Mouse (Mus musculus): Measurements from ENCODE around the gene Gpc6. TPM values are rescaled to one million over a fixed set of nuclear protein-coding genes. Genes with fewer than 3 reads are reported as not detected.

Gene Gpc6
- polyA plus RNA-seq, 1 experiment from 2014 or later: 18.8 TPM

DNA sequence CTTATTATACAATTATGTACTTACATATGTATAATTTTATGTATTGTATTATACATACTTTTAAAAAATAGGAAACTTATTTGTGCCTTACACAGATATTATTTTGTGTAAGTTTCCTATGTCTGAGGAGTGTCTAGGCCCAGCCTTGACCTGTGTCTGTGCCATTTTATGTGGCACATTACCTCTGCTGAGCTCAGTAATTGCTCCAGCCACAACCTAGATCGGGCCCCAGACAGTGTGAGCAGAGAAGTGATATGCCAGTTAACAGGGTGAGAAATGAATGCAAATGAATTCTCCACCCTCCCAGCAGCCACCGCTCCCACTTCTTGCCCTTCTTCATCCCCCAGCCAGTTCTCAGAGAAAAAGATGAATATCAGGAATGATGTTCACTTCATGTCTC is 848.3 kb downstream of the Gpc6 start:
- H3K4me1 ChIP-seq (replicated peaks; ENCODE audit: control insufficient read depth, insufficient read depth, low read length): no peaks in the 10 kb centered on the region
- 80% methylated on average over 2 of the region's 2 CpGs for WGBS
- no peaks in the 10 kb centered on the region for H3K27me3 ChIP-seq (replicated peaks; ENCODE audit: control insufficient read depth, insufficient read depth, low read length)
- DNase-seq (ENCODE audit: low spot score) (peak; percentile 3), ATAC-seq (replicated peaks; ENCODE audit: low FRiP score) (no peak)
- no peak overlapping the region for H3K9ac ChIP-seq (ENCODE audit: low read depth, low read length)
- H3K4me3 ChIP-seq (ENCODE audit: low read depth, low read length): no peak overlapping the region
- H3K36me3 ChIP-seq (ENCODE audit: control insufficient read depth, insufficient read depth, low read length): no peaks in the 10 kb centered on the region
- H3K27ac ChIP-seq (ENCODE audit: low read depth, low read length): no peak overlapping the region
- H3K9me3 ChIP-seq (ENCODE audit: control insufficient read depth, low read length): no peaks in the 10 kb centered on the region
- no peak overlapping the region for H3K4me2 ChIP-seq

DNA sequence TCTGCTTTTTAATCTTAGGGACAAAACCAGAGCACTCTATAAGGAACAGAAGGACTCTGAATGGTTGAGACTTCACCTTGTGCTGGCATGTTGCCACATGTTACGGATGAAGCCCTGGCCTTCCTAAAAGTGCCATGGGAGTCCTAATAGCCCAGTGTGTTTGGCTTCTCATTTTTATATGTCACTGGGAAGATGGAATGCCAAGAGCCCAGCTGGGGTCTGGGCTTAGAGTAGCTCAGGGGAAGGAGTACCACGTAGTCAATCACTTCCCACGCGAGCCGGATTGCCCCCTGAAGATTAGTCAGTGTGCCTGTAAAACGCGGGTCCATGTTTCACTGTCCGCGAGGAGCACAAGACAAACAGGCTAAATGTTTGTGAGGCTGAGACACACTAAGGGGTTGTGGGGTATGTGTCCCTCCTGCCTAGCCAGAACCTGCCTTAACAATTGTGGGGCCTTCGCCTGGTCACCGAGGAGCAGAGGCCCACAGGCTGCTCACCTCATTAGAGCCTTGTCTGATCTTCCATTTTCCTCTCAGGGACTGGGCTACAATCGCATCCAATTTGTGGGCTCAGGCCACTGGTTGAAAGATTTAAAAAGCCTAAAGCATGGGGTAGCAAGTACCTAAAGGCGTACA is 852.9 kb downstream of the Gpc6 start:
- WGBS: 85% methylated on average over 13 of the region's 13 CpGs
- no peaks in the 10 kb centered on the region for H3K4me1 ChIP-seq (replicated peaks; ENCODE audit: control insufficient read depth, insufficient read depth, low read length)
- H3K9ac ChIP-seq (ENCODE audit: low read depth, low read length): no peak overlapping the region
- no peaks in the 10 kb centered on the region for H3K36me3 ChIP-seq (ENCODE audit: control insufficient read depth, insufficient read depth, low read length)
- H3K27ac ChIP-seq (ENCODE audit: low read depth, low read length): no peak overlapping the region
- H3K4me2 ChIP-seq: no peak overlapping the region
- no peaks in the 10 kb centered on the region for H3K27me3 ChIP-seq (replicated peaks; ENCODE audit: control insufficient read depth, insufficient read depth, low read length)
- ATAC-seq (replicated peaks; ENCODE audit: low FRiP score) (no peak), DNase-seq (ENCODE audit: low spot score) (peak; percentile 26)
- H3K9me3 ChIP-seq (ENCODE audit: control insufficient read depth, low read length): no peaks in the 10 kb centered on the region
- no peak overlapping the region for H3K4me3 ChIP-seq (ENCODE audit: low read depth, low read length)

DNA sequence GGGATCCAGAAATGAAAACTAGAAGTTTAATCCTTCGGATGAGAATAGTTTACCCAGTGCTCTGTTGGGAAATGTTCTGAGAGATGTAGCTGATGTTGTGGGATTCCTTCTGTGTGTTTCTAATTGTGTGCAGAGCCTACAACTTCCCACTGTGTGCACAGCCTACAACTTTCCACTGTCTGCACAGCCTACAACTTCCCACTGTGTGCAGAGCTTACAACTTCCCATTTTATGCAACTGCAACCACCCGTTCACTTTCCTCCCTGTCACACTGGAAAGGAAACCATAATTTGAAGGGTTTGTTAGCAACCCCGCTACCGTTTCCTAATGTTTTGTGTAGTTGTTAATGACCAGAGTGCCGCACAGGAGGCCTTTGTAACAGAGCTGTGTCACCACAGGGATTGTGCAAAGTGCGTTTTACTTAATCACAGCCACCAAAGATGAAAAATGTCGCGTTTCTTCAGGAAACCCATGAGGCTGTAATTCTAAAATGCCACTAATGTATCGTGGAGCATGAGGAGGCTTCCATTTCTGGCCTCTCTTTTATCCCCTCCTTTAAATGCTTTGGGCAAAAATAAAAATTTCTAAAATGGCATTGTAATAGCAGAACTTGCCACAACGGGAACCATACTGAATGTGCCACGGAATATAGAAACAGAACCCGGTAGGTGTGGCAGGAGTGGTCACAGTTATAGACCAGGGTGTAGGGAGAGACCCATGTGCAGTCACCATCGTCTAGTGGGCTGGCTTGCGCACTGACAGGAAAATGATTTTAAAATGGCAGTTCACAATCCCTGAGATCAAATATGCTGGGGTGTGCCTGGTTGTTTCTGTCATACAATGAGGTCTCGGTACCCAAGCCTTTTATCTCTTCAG is 853.7 kb downstream of the Gpc6 start:
- Histone ChIP-seq H3K36me3 (ENCODE audit: control insufficient read depth, insufficient read depth, low read length) (no peaks in the 10 kb centered on the region), H3K9me3 (ENCODE audit: control insufficient read depth, low read length) (no peaks in the 10 kb centered on the region), H3K4me3 (ENCODE audit: low read depth, low read length) (no peak overlapping the region), H3K4me1 (replicated peaks; ENCODE audit: control insufficient read depth, insufficient read depth, low read length) (no peaks in the 10 kb centered on the region), H3K4me2 (no peak overlapping the region), H3K9ac (ENCODE audit: low read depth, low read length) (no peak overlapping the region), H3K27me3 (replicated peaks; ENCODE audit: control insufficient read depth, insufficient read depth, low read length) (no peaks in the 10 kb centered on the region), H3K27ac (ENCODE audit: low read depth, low read length) (no peak overlapping the region)
- no peak for ATAC-seq (replicated peaks; ENCODE audit: low FRiP score)
- WGBS: 66% methylated on average over 15 of the region's 15 CpGs
- peak; percentile 18 for DNase-seq (ENCODE audit: low spot score)

DNA sequence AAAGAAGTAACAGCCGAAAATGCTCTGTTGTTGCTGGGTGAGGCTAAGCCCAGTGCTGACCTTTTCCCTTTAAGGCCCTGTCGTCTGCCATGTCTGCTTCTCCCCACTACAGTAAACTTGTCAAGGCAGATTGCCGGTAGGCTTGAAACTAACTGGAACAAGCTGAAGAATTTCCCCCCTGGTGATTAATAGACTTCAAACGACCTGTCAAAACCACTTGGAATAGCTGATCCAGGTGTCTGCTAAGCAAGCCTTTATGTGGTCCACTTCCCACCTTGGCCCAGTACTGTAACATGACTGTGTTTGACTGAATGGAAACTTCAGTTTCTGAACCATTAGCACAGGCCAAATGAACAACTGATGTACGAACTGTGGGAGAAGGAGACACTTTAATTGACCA is 856.6 kb downstream of the Gpc6 start:
- Histone ChIP-seq H3K9me3 (ENCODE audit: control insufficient read depth, low read length) (no peaks in the 10 kb centered on the region), H3K27me3 (replicated peaks; ENCODE audit: control insufficient read depth, insufficient read depth, low read length) (no peaks in the 10 kb centered on the region), H3K4me2 (no peak overlapping the region), H3K4me3 (ENCODE audit: low read depth, low read length) (no peak overlapping the region), H3K4me1 (replicated peaks; ENCODE audit: control insufficient read depth, insufficient read depth, low read length) (no peaks in the 10 kb centered on the region), H3K36me3 (ENCODE audit: control insufficient read depth, insufficient read depth, low read length) (no peaks in the 10 kb centered on the region), H3K27ac (ENCODE audit: low read depth, low read length) (no peak overlapping the region), H3K9ac (ENCODE audit: low read depth, low read length) (no peak overlapping the region)
- WGBS: 60% methylated on average over 5 of the region's 5 CpGs
- ATAC-seq (replicated peaks; ENCODE audit: low FRiP score) (no peak), DNase-seq (ENCODE audit: low spot score) (no peak)

DNA sequence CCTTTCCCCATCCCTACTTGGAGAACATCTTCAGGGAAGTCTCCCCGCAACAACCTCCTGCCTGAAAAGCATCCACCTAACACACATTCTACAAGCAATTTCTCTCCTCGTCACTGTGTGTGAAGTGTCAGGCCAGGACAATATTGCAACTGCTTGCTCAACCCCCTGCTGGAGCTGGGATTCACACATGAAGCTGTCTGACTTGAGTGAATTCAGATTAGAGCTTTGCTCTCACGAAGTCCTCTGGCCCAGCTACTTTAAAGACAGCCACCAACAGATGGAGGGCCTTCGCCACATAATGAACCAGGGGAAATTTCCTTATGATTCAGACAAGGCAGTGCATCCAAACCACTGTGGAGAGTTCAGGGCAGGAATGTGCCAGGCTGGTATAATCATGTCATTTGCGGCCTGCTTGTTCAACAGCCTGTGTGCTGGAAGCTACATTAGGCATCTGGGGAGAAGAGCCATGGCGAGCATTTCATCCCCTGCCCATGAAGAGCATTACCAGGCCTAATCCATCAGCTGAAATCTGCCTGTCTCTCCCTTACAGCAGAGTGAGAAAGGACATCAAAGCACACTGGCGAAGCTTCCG is 858.7 kb downstream of the Gpc6 start:
- ATAC-seq (replicated peaks; ENCODE audit: low FRiP score) (no peak), DNase-seq (ENCODE audit: low spot score) (no peak)
- Histone ChIP-seq H3K9ac (ENCODE audit: low read depth, low read length) (no peak overlapping the region), H3K9me3 (ENCODE audit: control insufficient read depth, low read length) (no peaks in the 10 kb centered on the region), H3K4me3 (ENCODE audit: low read depth, low read length) (no peak overlapping the region), H3K4me1 (replicated peaks; ENCODE audit: control insufficient read depth, insufficient read depth, low read length) (no peaks in the 10 kb centered on the region), H3K27ac (ENCODE audit: low read depth, low read length) (no peak overlapping the region), H3K27me3 (replicated peaks; ENCODE audit: control insufficient read depth, insufficient read depth, low read length) (no peaks in the 10 kb centered on the region), H3K4me2 (no peak overlapping the region), H3K36me3 (ENCODE audit: control insufficient read depth, insufficient read depth, low read length) (no peaks in the 10 kb centered on the region)
- 77% methylated on average over 8 of the region's 8 CpGs for WGBS

DNA sequence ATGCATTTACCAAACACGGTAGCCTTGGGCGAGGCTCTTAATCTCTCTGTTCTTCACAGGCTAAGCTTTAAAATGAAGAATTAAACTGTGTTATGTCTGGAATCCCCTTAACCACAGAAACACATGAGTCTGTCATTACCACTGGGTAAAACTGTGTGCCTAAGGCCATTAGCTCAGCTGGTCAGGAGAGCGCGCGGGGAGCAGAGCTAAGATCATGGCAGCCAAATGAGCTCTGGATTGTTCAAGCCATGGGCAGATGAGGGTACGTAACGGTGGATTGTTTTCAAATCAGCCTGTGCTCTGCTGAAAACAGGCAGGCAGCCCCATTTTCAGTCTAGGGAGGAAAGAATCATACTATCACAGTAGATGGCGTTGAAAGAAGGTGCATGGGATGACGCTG is 859.8 kb downstream of the Gpc6 start:
- Histone ChIP-seq H3K27ac (ENCODE audit: low read depth, low read length) (no peak overlapping the region), H3K4me1 (replicated peaks; ENCODE audit: control insufficient read depth, insufficient read depth, low read length) (no peaks in the 10 kb centered on the region), H3K9me3 (ENCODE audit: control insufficient read depth, low read length) (no peaks in the 10 kb centered on the region), H3K27me3 (replicated peaks; ENCODE audit: control insufficient read depth, insufficient read depth, low read length) (no peaks in the 10 kb centered on the region), H3K4me2 (no peak overlapping the region), H3K36me3 (ENCODE audit: control insufficient read depth, insufficient read depth, low read length) (no peaks in the 10 kb centered on the region), H3K4me3 (ENCODE audit: low read depth, low read length) (no peak overlapping the region), H3K9ac (ENCODE audit: low read depth, low read length) (no peak overlapping the region)
- ATAC-seq (replicated peaks; ENCODE audit: low FRiP score): no peak
- WGBS: 91% methylated on average over 9 of the region's 9 CpGs
- no peak for DNase-seq (ENCODE audit: low spot score)

DNA sequence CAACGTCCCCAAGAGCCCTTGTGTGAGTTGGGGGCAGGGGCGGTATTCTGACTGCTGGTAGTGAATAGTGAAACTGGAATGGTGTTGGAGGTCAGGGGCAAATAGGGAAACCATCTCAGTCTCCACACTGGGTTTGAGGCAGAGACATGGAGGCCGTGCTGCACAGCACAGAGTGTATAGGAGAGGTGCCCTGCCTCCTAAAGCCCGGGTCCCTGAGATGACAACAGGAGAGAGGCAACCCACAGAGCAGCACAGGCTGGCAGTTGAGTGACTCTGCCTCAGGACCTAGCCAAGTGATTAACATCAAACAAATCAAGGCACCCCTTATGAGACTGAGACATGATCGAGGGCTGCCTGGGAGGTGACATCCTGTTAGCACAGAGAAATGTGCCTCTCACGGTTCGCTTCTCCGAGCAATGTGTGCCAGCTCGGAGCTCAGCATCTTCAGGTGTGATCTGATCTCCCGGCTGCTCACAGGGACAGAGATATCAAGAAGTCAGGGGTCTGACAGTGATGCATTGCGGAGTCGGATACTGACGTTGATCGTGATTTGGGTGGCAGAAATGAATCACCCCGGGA is 860.5 kb downstream of the Gpc6 start:
- WGBS: 81% methylated on average over 15 of the region's 15 CpGs
- H3K9ac ChIP-seq (ENCODE audit: low read depth, low read length): no peak overlapping the region
- no peaks in the 10 kb centered on the region for H3K27me3 ChIP-seq (replicated peaks; ENCODE audit: control insufficient read depth, insufficient read depth, low read length)
- no peak for ATAC-seq (replicated peaks; ENCODE audit: low FRiP score)
- no peaks in the 10 kb centered on the region for H3K36me3 ChIP-seq (ENCODE audit: control insufficient read depth, insufficient read depth, low read length)
- no peak overlapping the region for H3K27ac ChIP-seq (ENCODE audit: low read depth, low read length)
- no peaks in the 10 kb centered on the region for H3K9me3 ChIP-seq (ENCODE audit: control insufficient read depth, low read length)
- H3K4me3 ChIP-seq (ENCODE audit: low read depth, low read length): no peak overlapping the region
- H3K4me1 ChIP-seq (replicated peaks; ENCODE audit: control insufficient read depth, insufficient read depth, low read length): no peaks in the 10 kb centered on the region
- peak; percentile 1 for DNase-seq (ENCODE audit: low spot score)
- H3K4me2 ChIP-seq: no peak overlapping the region

DNA sequence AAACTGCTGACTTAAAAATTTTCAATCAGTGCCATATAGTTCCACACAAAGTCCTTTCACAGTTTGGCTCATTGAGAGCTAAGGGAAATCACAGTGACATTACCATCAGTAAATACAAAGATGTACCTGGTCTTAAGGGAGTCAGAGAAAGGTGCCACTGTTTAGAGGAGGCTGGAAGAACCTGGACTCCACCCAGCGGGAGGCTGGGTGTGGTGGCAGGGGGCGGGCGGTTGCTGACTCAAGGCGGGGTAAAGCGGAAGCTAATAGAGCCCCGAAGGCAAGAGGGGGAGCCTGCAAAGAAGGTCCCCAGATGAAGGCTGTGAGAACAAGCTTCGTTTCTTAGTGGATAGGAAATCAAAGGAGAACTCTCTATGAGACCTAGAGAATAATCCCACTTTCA is 861.5 kb downstream of the Gpc6 start:
- Histone ChIP-seq H3K4me2 (no peak overlapping the region), H3K4me1 (replicated peaks; ENCODE audit: control insufficient read depth, insufficient read depth, low read length) (no peaks in the 10 kb centered on the region), H3K4me3 (ENCODE audit: low read depth, low read length) (no peak overlapping the region), H3K9me3 (ENCODE audit: control insufficient read depth, low read length) (no peaks in the 10 kb centered on the region), H3K9ac (ENCODE audit: low read depth, low read length) (no peak overlapping the region), H3K36me3 (ENCODE audit: control insufficient read depth, insufficient read depth, low read length) (no peaks in the 10 kb centered on the region), H3K27me3 (replicated peaks; ENCODE audit: control insufficient read depth, insufficient read depth, low read length) (no peaks in the 10 kb centered on the region), H3K27ac (ENCODE audit: low read depth, low read length) (no peak overlapping the region)
- WGBS: 65% methylated on average over 7 of the region's 7 CpGs
- DNase-seq (ENCODE audit: low spot score) (no peak), ATAC-seq (replicated peaks; ENCODE audit: low FRiP score) (no peak)

All from liver, embryonic 11.5 days (tissue).